Mouse (Mus musculus): Measurements from ENCODE around the gene Tmem198.

Tmem198 gene

GRCm38 (mm10) chr1:75478916-75479634 is at the start of gene Tmem198, which contains the start of gene Chpf:
Gene Tmem198, plus strand, starts transcription at chr1:75479532.
Gene Chpf, minus strand, starts transcription at chr1:75479307.
- peak; percentile 99 for DNase-seq

DNA sequence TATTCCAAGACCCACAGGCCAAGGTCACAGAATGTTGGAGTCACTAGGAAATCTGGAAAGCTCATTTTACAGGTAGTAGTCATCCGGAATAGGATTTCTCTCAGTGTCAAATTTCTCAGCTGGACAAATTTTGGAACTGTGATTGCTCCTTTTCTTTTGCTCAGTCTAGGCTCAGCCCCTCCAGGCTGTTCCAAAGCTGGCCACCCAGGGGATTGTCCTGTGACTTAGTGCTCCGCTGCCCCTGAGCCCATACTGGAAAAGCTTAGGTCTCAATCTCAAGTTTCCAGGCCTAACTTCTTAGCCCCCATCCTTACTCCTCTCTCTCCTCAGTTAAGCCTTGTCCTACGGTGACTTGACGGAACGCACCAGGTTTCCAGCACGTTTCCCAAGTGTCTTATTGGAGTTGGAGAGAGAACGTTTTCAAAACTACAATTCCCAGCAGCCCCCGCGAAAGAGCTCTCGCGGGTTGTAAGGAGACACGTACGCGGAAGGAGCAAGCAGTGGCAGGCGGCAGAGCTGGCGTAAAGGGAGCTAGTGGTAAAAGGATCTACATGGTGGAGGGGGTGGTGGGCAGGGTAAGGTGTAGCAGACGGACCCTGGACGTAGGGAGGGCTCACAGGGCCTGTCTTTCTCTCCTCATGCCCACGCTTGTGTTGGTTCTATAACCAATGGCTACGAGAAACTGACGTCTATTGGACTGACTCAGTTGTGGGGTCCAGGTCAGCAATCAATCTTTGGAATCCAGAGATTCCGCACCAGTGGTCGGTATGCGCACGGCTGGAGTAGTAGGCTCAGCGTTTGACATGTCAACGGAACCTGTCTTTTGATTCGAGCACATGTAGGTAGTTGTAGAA is 43.6 kb upstream of the Tmem198 start, which contains the start of gene Gmppa:
Gene Gmppa (plus strand): TSS at position 456 of the 854 bp plus-strand sequence.
- peak; percentile 85 for DNase-seq

- DNase-seq = peak; percentile 54
Observed at GRCm38 (mm10) chr1:75438782-75439181, 40.5 kb upstream of the Tmem198 start.

GRCm38 (mm10) chr1:75440661-75441060 is 38.7 kb upstream of the Tmem198 start:
- peak; percentile 78 for DNase-seq

- peak; percentile 73 for DNase-seq
Observed at GRCm38 (mm10) chr1:75441471-75441996, 37.8 kb upstream of the Tmem198 start.

DNA sequence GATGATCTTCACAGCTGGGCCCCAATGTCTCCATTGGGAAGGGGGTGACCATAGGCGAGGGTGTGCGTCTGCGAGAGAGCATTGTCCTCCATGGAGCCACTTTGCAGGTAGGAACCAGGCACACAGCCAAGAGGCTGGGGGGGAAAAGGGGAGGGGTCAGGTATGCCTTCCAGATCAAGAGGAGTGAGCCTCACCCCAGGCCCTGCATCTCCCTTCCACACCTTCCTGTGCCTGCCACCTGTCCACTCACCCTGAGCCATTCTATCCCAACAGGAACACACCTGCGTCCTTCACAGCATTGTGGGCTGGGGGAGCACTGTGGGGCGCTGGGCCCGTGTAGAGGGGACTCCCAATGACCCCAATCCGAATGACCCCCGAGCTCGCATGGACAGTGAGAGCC is 37.2 kb upstream of the Tmem198 start:
- peak; percentile 86 for DNase-seq

GRCm38 (mm10) chr1:75442811-75443210 is 36.5 kb upstream of the Tmem198 start:
- DNase-seq = peak; percentile 95

DNA sequence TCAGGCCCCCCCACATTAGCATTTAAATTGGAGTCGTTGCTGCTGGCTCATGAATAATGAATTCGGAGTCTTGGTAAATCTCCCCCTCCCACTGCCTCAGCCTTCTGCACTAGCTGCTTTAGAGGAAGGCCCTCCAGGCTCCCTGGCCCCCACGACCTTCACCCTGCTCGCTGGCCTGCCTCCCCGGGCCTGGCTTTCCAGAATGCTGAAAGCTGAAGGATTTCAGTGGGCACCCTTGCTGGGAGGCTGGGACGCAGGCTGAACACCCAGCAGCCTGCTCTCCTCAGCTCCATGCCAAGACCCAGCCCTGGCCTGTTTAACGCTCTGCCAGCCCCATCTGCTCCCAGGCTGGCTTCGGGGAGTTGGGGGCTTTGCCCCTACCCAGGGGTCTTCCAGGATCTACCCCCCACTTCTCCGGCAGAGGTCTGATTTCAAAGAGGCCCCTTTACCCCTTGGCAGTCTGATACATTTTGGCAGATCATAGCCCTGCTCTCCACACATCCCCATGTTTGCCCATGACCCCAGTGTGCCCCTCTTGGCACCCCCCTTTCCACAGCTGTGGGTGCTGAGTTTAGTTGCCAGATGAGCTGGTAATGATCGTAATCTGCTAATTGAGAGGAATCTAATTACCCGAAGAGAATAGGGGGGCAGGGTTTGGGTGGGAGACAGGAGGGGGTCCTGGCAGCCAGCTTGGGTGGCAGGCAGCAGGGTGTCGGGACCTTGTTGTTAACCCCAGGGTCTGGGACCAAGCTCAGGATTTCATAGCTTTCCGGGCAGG is 35.9 kb upstream of the Tmem198 start:
- peak; percentile 81 for DNase-seq

DNA sequence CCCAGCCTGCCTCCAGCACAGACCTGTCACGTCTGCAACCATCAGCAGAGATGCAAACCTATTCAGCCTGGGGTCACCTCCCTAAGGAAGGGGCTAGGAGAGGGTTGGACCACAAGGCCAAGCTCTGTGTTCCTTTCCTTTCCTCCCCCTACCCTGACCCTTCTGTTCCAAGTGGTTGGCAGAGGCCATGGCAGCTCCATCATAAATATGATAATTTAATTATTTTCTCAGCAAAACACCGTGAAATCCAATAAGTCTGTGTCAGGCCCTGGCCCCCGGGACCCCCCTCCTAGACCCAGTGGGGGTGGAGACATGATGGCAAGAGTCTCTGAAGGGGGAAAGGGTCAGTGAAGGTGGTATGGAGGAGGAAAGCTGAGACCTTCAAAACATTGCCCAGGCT is 35.1 kb upstream of the Tmem198 start:
- peak; percentile 72 for DNase-seq

- peak; percentile 75 for DNase-seq
Observed at GRCm38 (mm10) chr1:75445141-75445701, 34.1 kb upstream of the Tmem198 start.

GRCm38 (mm10) chr1:75445751-75446611 is 33.4 kb upstream of the Tmem198 start:
- peak; percentile 92 for DNase-seq

DNA sequence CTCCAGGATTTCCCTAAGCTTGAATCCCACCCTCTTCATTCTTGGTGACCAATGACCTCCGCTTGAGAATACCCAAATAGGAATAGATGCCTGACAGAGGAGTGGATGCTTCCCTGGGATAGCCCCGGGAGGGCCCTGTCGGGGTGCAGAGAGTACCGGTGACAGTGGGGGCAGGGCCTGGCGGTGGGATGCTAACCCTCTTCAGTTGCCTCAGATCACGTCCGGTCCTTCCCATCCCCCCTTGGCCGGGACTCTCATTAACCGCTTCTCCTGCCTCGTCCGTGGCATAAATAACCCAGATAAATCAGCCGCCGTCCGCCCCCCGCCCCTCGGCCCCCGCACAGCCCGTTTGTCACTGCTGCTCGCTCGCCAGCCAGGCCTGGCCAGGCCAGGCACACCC is 32.7 kb upstream of the Tmem198 start:
- DNase-seq = peak; percentile 60

DNA sequence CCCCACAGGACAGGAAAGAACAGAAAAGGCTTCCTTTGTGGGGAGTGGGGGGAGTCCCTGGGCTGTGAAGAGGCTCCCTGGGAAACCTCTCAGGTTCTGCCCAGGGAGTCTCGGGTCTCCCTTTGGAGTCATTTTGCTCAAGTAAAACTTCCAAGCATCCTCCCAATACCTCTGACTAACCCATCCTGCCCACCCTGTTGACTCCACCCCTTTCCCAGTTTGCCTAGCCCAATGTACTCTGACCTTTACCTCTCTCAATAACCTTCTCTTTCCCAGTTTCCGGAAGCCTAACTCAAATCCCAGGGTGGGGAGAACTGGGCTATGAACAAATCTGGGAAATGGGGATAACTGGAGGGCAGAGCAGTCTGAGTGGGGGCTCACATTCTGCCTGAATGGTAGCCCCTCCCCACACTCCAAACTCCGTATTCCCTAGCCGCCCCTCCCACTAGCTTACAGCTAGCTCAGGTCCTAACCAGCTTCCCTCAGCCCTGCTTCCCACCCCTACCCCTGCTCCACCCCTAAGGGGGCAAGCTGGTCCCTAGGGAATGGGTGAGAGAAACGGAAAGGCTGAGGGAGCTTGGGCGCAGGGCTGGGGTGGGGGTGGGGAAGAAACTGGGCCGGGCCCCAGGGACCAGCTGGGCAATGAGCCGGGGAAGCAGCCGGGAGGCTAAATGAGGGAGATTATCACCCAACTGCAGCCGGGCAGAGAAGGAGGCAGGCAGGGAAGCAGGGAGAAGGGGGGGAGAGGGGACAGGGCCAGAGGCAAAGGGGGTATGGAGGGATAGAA is 31.9 kb upstream of the Tmem198 start:
- no peak for DNase-seq

GRCm38 (mm10) chr1:75448052-75448431 is 31.3 kb upstream of the Tmem198 start:
- no peak for DNase-seq

DNA sequence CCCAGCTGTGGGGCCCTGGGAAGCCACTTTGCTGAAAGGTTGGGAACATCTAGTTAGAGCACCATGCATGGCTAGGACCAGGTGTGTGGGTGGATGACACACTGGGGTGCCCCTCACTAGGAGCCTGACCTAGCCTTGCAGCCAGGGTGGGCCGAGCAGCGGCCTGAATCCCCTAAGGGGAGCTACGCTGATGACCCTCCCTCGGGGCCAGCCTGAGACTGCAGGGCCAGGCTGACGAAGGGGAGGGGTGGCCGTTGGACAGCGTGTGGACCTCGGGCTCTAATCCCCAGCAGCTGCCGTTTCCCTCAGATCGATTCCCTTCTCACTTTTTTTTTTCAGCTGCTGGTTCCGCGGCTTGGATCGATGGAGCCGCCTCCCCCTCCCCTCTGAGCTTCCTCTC is 30.4 kb upstream of the Tmem198 start:
- no peak for DNase-seq

DNA sequence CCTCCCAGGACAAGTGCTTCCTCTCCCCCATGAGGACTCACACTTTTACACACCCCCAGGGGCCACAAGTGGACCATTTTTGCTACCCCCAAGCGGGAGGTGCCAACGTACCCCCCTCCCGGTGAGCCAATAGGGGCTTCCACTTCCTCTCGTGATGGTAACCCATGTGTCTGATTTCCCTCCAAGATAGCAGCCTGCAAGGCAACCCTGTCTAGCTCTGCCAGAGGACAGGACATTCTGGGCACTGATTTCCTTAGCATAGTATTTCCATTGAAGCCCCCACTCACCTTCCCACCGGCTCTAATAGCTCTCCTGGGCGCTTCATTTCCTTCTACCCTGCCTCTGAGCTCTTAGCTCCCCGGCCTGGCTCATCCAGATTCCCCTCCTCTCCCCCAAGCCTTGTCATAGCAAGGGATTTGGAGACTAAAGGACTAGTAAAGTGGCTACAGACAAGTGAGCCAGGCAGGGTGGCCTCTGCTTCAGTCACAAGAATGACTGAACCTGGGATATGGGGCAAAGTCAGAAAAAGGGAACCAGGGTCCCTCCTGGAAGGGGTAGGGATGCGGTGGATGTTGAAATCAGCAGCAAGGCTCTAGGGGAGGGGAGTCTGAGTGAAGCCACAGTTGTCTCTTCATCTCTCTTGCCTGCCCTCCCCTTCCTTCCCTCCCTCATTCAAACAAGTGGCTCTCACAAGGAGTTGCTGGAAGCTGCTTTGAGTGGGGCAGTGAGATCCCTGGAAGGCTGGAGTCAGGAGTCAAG is 29.8 kb upstream of the Tmem198 start:
- no peak for DNase-seq

DNA sequence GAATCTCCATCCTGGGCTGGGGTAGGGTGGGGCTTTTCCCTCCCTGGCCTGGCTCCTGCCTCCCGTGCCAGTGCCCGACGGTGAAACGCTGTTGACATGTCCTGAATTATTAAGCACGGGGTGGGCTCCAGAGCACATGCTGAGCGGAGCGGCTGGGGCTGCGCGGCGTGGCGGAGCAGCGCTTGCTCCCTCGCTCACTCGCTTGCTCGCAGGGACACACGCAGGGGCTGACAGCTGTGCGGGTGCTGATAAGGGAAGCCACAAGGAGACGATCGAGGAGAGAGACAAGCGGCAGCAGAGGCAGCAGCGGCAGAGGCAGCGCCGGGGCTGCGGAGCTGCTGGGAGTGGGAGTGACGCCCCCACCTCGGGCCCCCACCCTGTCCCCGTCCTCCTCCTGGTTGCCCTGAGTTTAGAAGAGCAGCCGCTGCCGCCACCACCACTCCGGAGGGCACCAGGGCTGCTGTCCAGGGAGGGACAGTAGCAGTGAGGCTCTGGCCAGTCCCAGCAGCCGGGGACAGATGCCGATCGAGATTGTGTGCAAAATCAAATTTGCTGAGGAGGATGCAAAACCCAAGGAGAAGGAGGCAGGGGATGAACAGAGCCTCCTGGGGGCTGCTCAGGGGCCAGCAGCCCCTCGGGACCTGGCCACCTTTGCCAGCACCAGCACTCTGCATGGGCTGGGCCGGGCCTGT is 28.9 kb upstream of the Tmem198 start, which contains the start of gene Asic4:
Gene Asic4 (plus strand): TSS at position 123 of the 692 bp plus-strand sequence.
- no peak for DNase-seq

GRCm38 (mm10) chr1:75451900-75452299 is 27.4 kb upstream of the Tmem198 start:
- no peak for DNase-seq

GRCm38 (mm10) chr1:75455433-75455832 is 23.9 kb upstream of the Tmem198 start:
- no peak for DNase-seq
